In the genomic region with DNA sequence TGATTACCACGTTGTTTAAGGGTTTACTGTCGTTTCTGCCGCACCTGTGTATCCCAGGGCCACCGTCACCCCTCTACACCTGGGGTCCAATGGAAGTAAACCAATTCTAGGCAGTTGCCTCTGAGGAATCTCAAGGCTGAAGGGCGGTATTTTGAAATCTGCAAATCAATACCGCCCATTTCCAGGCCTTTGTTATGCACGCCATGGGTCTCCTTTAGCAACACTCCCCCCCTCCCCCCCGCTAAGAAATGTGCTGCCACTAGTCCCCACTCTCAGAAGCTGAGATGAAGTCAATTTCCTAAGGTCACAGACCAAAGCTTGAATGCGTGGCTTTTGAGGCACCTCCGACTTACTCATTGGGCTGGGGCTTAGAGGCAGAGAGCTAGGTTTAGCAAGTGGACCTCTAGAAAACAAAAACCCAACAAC, we compare ENCODE assay signal across 8 mouse cellular contexts. TPM values are rescaled to one million over a fixed set of nuclear protein-coding genes. Genes with fewer than 3 reads are reported as not detected.
DNase-seq lines count a peak whose midpoint lies in the region; ATAC-seq and TF ChIP-seq lines count a peak whose summit lies in the region.

No protein-coding gene starts in this region.

- H3K36me3 ChIP-seq in heart, embryonic 11.5 days (ENCODE audit: control insufficient read depth, insufficient read depth, low read length): peaks cover 9% of the 10 kb centered on the region; the same call in 1 of the 2 replicates
- H3K36me3 ChIP-seq in ES-E14 (ENCODE audit: control insufficient read depth, insufficient read depth, low read length, poor library complexity, severe bottlenecking): peaks cover 4% of the 10 kb centered on the region
- H3K36me3 ChIP-seq in forebrain, embryonic 15.5 days: peaks cover 9% of the 10 kb centered on the region; the same call in 1 of the 2 replicates
- H3K36me3 ChIP-seq in liver, embryonic 11.5 days (ENCODE audit: control insufficient read depth, insufficient read depth, low read length): peaks cover 13% of the 10 kb centered on the region
- H3K36me3 ChIP-seq in neural tube, embryonic 14.5 days (ENCODE audit: control insufficient read depth, insufficient read depth, low read length): peaks cover 8% of the 10 kb centered on the region

- ATAC-seq in heart, embryonic 11.5 days (replicated peaks; ENCODE audit: insufficient number of reproducible peaks, low FRiP score, low TSS enrichment): no peak
- ATAC-seq in forebrain, embryonic 15.5 days (replicated peaks): peak; percentile 50
- ATAC-seq in liver, embryonic 11.5 days (replicated peaks; ENCODE audit: low FRiP score): peak; percentile 25
- peak; percentile 45 for ATAC-seq in neural tube, embryonic 14.5 days (ENCODE audit: low read depth)

- in situ Hi-C loops in ES-E14 (cut with MboI; ENCODE audit: low sequenced_read_pairs in 2 of 2, unreplicated experiment in 2 of 2): no loop called here

- peak overlapping the region; percentile 90 for H3K9ac ChIP-seq in heart, embryonic 11.5 days (ENCODE audit: low read depth, low read length)
- peak overlapping the region; percentile 79 for H3K9ac ChIP-seq in ES-E14 (ENCODE audit: insufficient read depth, low read depth, low read length, poor library complexity, severe bottlenecking)
- H3K9ac ChIP-seq in forebrain, embryonic 15.5 days (replicated peaks): peak overlapping the region; percentile 74
- H3K9ac ChIP-seq in liver, embryonic 11.5 days (ENCODE audit: low read depth, low read length): peak overlapping the region; percentile 99
- H3K9ac ChIP-seq in neural tube, embryonic 14.5 days (replicated peaks; ENCODE audit: low read depth, low read length): 0 out of 2 replicates have a peak overlapping the region, but pooled peaks have one; percentile 86

- H3K4me2 ChIP-seq in heart, embryonic 11.5 days: peak overlapping the region; percentile 72
- H3K4me2 ChIP-seq in forebrain, embryonic 15.5 days (replicated peaks): peak overlapping the region; percentile 66
- H3K4me2 ChIP-seq in liver, embryonic 11.5 days: peak overlapping the region; percentile 84
- peak overlapping the region; percentile 75 for H3K4me2 ChIP-seq in neural tube, embryonic 14.5 days (ENCODE audit: low read depth, low read length)

- 0 out of 2 replicates have a peak, but pooled peaks cover 7% of the 10 kb centered on the region for H3K4me1 ChIP-seq in heart, embryonic 11.5 days (ENCODE audit: control insufficient read depth, insufficient read depth, low read length)
- peaks cover 8% of the 10 kb centered on the region in 2 experiments; a peak in 3 of 4 replicates for H3K4me1 ChIP-seq in ES-E14 (ENCODE audit: control insufficient read depth in 2 of 2, insufficient read depth in 2 of 2, low read length in 2 of 2, poor library complexity in 1 of 2)
- peaks cover 27% of the 10 kb centered on the region for H3K4me1 ChIP-seq in forebrain, embryonic 15.5 days
- H3K4me1 ChIP-seq in liver, embryonic 11.5 days (replicated peaks; ENCODE audit: control insufficient read depth, insufficient read depth, low read length): peaks cover 6% of the 10 kb centered on the region
- H3K4me1 ChIP-seq in neural tube, embryonic 14.5 days (ENCODE audit: control insufficient read depth, insufficient read depth, low read length): 0 out of 2 replicates have a peak, but pooled peaks cover 6% of the 10 kb centered on the region

- no peaks in the 10 kb centered on the region for H3K27me3 ChIP-seq in heart, embryonic 11.5 days (ENCODE audit: control insufficient read depth, insufficient read depth, low read length)
- no peaks in the 10 kb centered on the region for H3K27me3 ChIP-seq in forebrain, embryonic 15.5 days
- H3K27me3 ChIP-seq in liver, embryonic 11.5 days (replicated peaks; ENCODE audit: control insufficient read depth, insufficient read depth, low read length): no peaks in the 10 kb centered on the region
- no peaks in the 10 kb centered on the region for H3K27me3 ChIP-seq in neural tube, embryonic 14.5 days (ENCODE audit: control insufficient read depth, insufficient read depth, low read length)

- H3K9me3 ChIP-seq in heart, embryonic 11.5 days (replicated peaks; ENCODE audit: control insufficient read depth, low read length): no peaks in the 10 kb centered on the region
- no peaks in the 10 kb centered on the region for H3K9me3 ChIP-seq in ES-E14 (ENCODE audit: control insufficient read depth, insufficient read depth, low read depth, low read length)
- H3K9me3 ChIP-seq in forebrain, embryonic 15.5 days: no peaks in the 10 kb centered on the region
- no peaks in the 10 kb centered on the region for H3K9me3 ChIP-seq in liver, embryonic 11.5 days (ENCODE audit: control insufficient read depth, low read length)
- H3K9me3 ChIP-seq in neural tube, embryonic 14.5 days (ENCODE audit: control insufficient read depth, low read length): no peaks in the 10 kb centered on the region

- H3K27ac ChIP-seq in heart, embryonic 11.5 days (ENCODE audit: low read depth, low read length): peak overlapping the region; percentile 63
- H3K27ac ChIP-seq in ES-E14 (ENCODE audit: insufficient read depth, low read depth, low read length, poor library complexity, severe bottlenecking): peak overlapping the region; percentile 100
- peak overlapping the region; percentile 77 for H3K27ac ChIP-seq in forebrain, embryonic 15.5 days (replicated peaks)
- H3K27ac ChIP-seq in liver, embryonic 11.5 days (ENCODE audit: low read depth, low read length): peak overlapping the region; percentile 87; the same call in 1 of the 2 replicates
- H3K27ac ChIP-seq in neural tube, embryonic 14.5 days (ENCODE audit: low read depth, low read length): no peak overlapping the region

- no peak for DNase-seq in heart, adult 18-20 months
- DNase-seq in ES-E14 (ENCODE audit: low read depth, low spot score): peak; percentile 92
- DNase-seq in liver, embryonic 11.5 days (ENCODE audit: low spot score): no peak
- no peak for DNase-seq in layer of hippocampus, adult 9-10 months (ENCODE audit: low spot score)
- DNase-seq in gastrocnemius, adult 18-20 months (ENCODE audit: low spot score): no peak

- H3K4me3 ChIP-seq in heart, embryonic 11.5 days (ENCODE audit: low read depth, low read length): peak overlapping the region; percentile 93
- peak overlapping the region; percentile 95 to 96 for H3K4me3 ChIP-seq in ES-E14 (ENCODE audit: insufficient read depth in 1 of 2, low read depth in 1 of 2, low read length in 2 of 2, poor library complexity in 1 of 2, severe bottlenecking in 1 of 2)
- peak overlapping the region; percentile 75 for H3K4me3 ChIP-seq in forebrain, embryonic 15.5 days
- H3K4me3 ChIP-seq in liver, embryonic 11.5 days (ENCODE audit: low read depth, low read length): peak overlapping the region; percentile 99
- peak overlapping the region; percentile 85 for H3K4me3 ChIP-seq in neural tube, embryonic 14.5 days (ENCODE audit: low read depth, low read length)

- 6% methylated on average over 10 of the region's 10 CpGs for WGBS in heart, embryonic 11.5 days (ENCODE audit: insufficient replicate concordance)
- 1% methylated on average over 10 of the region's 10 CpGs for WGBS in forebrain, embryonic 15.5 days
- 9% methylated on average over 10 of the region's 10 CpGs for whole genome bisulfite sequencing in liver, embryonic 11.5 days
- under 1% methylated on average over 10 of the region's 10 CpGs for WGBS in neural tube, embryonic 14.5 days

TF ChIP-seq in ES-E14, 5 proteins besides CTCF, POLR2A, EP300 and RAD21:
- TF ChIP-seq ZC3H11A (IDR thresholded peaks at IDR 0.05; ENCODE audit: borderline replicate concordance, low read depth, low read length): no peak
- no peak for TF ChIP-seq HCFC1 (IDR thresholded peaks at IDR 0.05; ENCODE audit: borderline replicate concordance, insufficient read depth, low read length)
- TF ChIP-seq CHD2 (IDR thresholded peaks at IDR 0.05; ENCODE audit: low read depth, low read length): peak; percentile 66
- TF ChIP-seq MAFK (IDR thresholded peaks at IDR 0.05; ENCODE audit: insufficient read depth, low read depth, low read length): no peak
- no peak for TF ChIP-seq ZNF384 (IDR thresholded peaks at IDR 0.05; ENCODE audit: low read depth, low read length)

RNA-seq across cellular contexts. Expression of a gene that starts 0.6 kb away (rescaled TPM):
- 27.9 and 29.8 TPM in 2 replicates for polyA plus RNA-seq in heart, embryonic 11.5 days (2014; fragmentation: Nextera tagmentation; extraction: Ambion mirVana)
- 10 to 100 TPM; 20.6 to 22.0 TPM for total RNA-seq in heart, adult 18-20 months (2021)
- 223 and 245 TPM in 2 replicates for total RNA-seq in ES-E14 (2012; rRNA removed)
- 25.1 and 31.0 TPM in 2 replicates for polyA plus RNA-seq in forebrain, embryonic 15.5 days (2015; fragmentation: Nextera tagmentation; extraction: Ambion mirVana)
- polyA plus RNA-seq in liver, embryonic 11.5 days (2014; fragmentation: Nextera tagmentation; extraction: Ambion mirVana): 41.5 and 44.9 TPM in 2 replicates
- polyA plus RNA-seq in neural tube, embryonic 14.5 days (2014; fragmentation: Nextera tagmentation; extraction: Ambion mirVana): 29.6 and 30.3 TPM in 2 replicates
- total RNA-seq in gastrocnemius, adult 18-20 months (2021): 10 to 100 TPM; 11.1 to 11.8 TPM

RNA-seq across cellular contexts. Expression of a gene that starts 34.3 kb away (rescaled TPM):
- 3.7 and 4.9 TPM in 2 replicates for polyA plus RNA-seq in heart, embryonic 11.5 days (2014; fragmentation: Nextera tagmentation; extraction: Ambion mirVana)
- under 1 TPM; 0.45 to 0.59 TPM for total RNA-seq in heart, adult 18-20 months (2021)
- total RNA-seq in ES-E14 (2012; rRNA removed): 2.0 and 4.3 TPM in 2 replicates
- polyA plus RNA-seq in forebrain, embryonic 15.5 days (2015; fragmentation: Nextera tagmentation; extraction: Ambion mirVana): 6.4 and 6.6 TPM in 2 replicates
- polyA plus RNA-seq in liver, embryonic 11.5 days (2014; fragmentation: Nextera tagmentation; extraction: Ambion mirVana): 1.8 and 1.9 TPM in 2 replicates
- polyA plus RNA-seq in neural tube, embryonic 14.5 days (2014; fragmentation: Nextera tagmentation; extraction: Ambion mirVana): 3.6 and 4.0 TPM in 2 replicates
- 1 to 10 TPM in 1 of 2 experiments, under 1 TPM in 1; 0.48 to 1.5 TPM for total RNA-seq in gastrocnemius, adult 18-20 months (2021)
